17 mouse cellular contexts compared by ENCODE assay signal in the genomic region with DNA sequence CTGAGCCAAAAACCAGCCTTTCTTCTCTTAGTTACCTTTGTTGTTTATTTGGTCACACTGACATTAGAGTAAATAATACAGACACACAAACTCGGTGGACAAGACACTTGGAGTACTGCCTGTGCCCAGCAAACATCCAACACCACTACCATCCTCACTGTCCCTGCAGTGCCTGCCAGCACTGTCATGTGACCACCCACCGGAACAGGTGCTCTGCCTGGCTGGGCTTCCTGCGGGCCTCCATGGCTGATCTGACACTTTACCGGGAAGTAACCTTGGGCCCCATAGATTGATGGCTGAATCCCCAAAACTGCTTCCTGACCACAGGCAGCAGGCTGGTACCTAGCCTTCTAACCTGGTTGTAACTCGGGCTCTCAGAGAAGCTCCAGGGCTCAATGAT.
"Had no signal": no experiment of that assay in that cellular context is flagged by ENCODE, and none has a peak within 500 bp of the region (broad histone marks: within the 10 kb centered on the region; RNA-seq: fewer than 3 reads in every experiment).

No protein-coding gene starts in this region.

- H3K9me3 ChIP-seq: kidney, embryonic 15.5 days; limb, embryonic 12.5 days; limb, embryonic 15.5 days; liver, embryonic 13.5 days; megakaryocyte, embryonic 14.5 days; midbrain, embryonic 10.5 days; midbrain, embryonic 13.5 days; neural tube, embryonic 13.5 days had no signal

- DNase-seq: kidney, adult 11 months; kidney, adult 8-10 months; kidney, postnatal 10 days; layer of hippocampus, postnatal 36 days; liver, embryonic 13.5 days; lung, adult 2 months; lung, postnatal 14 days; thymus, postnatal 25 days had no signal

- H3K27me3 ChIP-seq: kidney, embryonic 15.5 days; limb, embryonic 12.5 days; limb, embryonic 15.5 days; liver, embryonic 13.5 days; midbrain, embryonic 13.5 days; neural tube, embryonic 13.5 days had no signal

- H3K9ac ChIP-seq: kidney, embryonic 15.5 days; limb, embryonic 12.5 days; limb, embryonic 15.5 days; liver, embryonic 13.5 days; midbrain, embryonic 13.5 days; neural tube, embryonic 13.5 days had no signal

- H3K4me1 ChIP-seq: kidney, embryonic 15.5 days; limb, embryonic 15.5 days; liver, embryonic 13.5 days; megakaryocyte, embryonic 14.5 days; midbrain, embryonic 10.5 days; midbrain, embryonic 13.5 days; neural tube, embryonic 13.5 days had no signal

- H3K27ac ChIP-seq: kidney, embryonic 15.5 days; left cerebral cortex, adult 2 months; limb, embryonic 12.5 days; limb, embryonic 15.5 days; liver, embryonic 13.5 days; midbrain, embryonic 10.5 days; midbrain, embryonic 13.5 days; neural tube, embryonic 13.5 days had no signal

- H3K36me3 ChIP-seq: kidney, embryonic 15.5 days; limb, embryonic 12.5 days; limb, embryonic 15.5 days; liver, embryonic 13.5 days; midbrain, embryonic 10.5 days; midbrain, embryonic 13.5 days; neural tube, embryonic 13.5 days had no signal

- H3K4me3 ChIP-seq: kidney, embryonic 15.5 days; left cerebral cortex, adult 2 months; limb, embryonic 12.5 days; limb, embryonic 15.5 days; liver, embryonic 13.5 days; megakaryocyte, embryonic 14.5 days; midbrain, embryonic 10.5 days; midbrain, embryonic 13.5 days; myocyte; neural tube, embryonic 13.5 days had no signal
